Mouse (Mus musculus): ENCODE results near the gene Hist1h2bf. TPM values are rescaled to one million over a fixed set of nuclear protein-coding genes. Genes with fewer than 3 reads are reported as not detected.

Hist1h2bf gene
- polyA plus RNA-seq, 1 experiment from 2014 or later: 12.7 TPM

- peak overlapping the region; percentile 63 for H3K4me3 ChIP-seq (replicated peaks)
- H3K4me1 ChIP-seq (replicated peaks): peaks cover 51% of the 10 kb centered on the region
- no peaks in the 10 kb centered on the region for H3K27me3 ChIP-seq
- peak overlapping the region; percentile 98 for H3K27ac ChIP-seq
- no peaks in the 10 kb centered on the region for H3K36me3 ChIP-seq
- H3K9ac ChIP-seq: peak overlapping the region; percentile 84
- ATAC-seq (ENCODE audit: low read depth): no peak
- WGBS (ENCODE audit: insufficient replicate concordance): under 1% methylated on average over 20 of the region's 20 CpGs
- H3K4me2 ChIP-seq: peak overlapping the region; percentile 65
- DNase-seq: peak; percentile 72
- H3K9me3 ChIP-seq (replicated peaks): no peaks in the 10 kb centered on the region
Measured at GRCm38 (mm10) chr13:23530181-23530900, 43.7 kb downstream of the Hist1h2bf start.

GRCm38 (mm10) chr13:23529480-23530165 lies 44.4 kb downstream of the Hist1h2bf start:
- no peaks in the 10 kb centered on the region for H3K9me3 ChIP-seq (replicated peaks)
- WGBS (ENCODE audit: insufficient replicate concordance): 28% methylated on average over 2 of the region's 2 CpGs
- ATAC-seq (ENCODE audit: low read depth) (no peak), DNase-seq (no peak)
- peak overlapping the region; percentile 65 for H3K4me2 ChIP-seq
- peak overlapping the region; percentile 63 for H3K4me3 ChIP-seq (replicated peaks)
- H3K27ac ChIP-seq: peak overlapping the region; percentile 98
- peaks cover 56% of the 10 kb centered on the region for H3K4me1 ChIP-seq (replicated peaks)
- H3K9ac ChIP-seq: peak overlapping the region; percentile 84
- no peaks in the 10 kb centered on the region for H3K36me3 ChIP-seq
- no peaks in the 10 kb centered on the region for H3K27me3 ChIP-seq

GRCm38 (mm10) chr13:23529005-23529404 lies 45.0 kb downstream of the Hist1h2bf start:
- Histone ChIP-seq H3K36me3 (no peaks in the 10 kb centered on the region), H3K4me3 (replicated peaks) (no peak overlapping the region), H3K9me3 (replicated peaks) (no peaks in the 10 kb centered on the region), H3K4me2 (no peak overlapping the region), H3K9ac (peak overlapping the region; percentile 51; the same call in 1 of the 2 replicates), H3K27me3 (no peaks in the 10 kb centered on the region), H3K27ac (peak overlapping the region; percentile 15), H3K4me1 (replicated peaks) (peaks cover 60% of the 10 kb centered on the region)
- WGBS (ENCODE audit: insufficient replicate concordance): 79% methylated on average over 5 of the region's 5 CpGs
- no peak for ATAC-seq (ENCODE audit: low read depth)
- no peak for DNase-seq

GRCm38 (mm10) chr13:23526312-23526711 lies 47.7 kb downstream of the Hist1h2bf start:
- Histone ChIP-seq H3K4me1 (replicated peaks) (peaks cover 59% of the 10 kb centered on the region), H3K9me3 (replicated peaks) (no peaks in the 10 kb centered on the region), H3K9ac (peak overlapping the region; percentile 70), H3K4me3 (replicated peaks) (peak overlapping the region; percentile 54), H3K27me3 (no peaks in the 10 kb centered on the region), H3K36me3 (no peaks in the 10 kb centered on the region), H3K27ac (peak overlapping the region; percentile 40; the same call in 1 of the 2 replicates), H3K4me2 (peak overlapping the region; percentile 69)
- under 1% methylated on average over 17 of the region's 17 CpGs for WGBS (ENCODE audit: insufficient replicate concordance)
- ATAC-seq (ENCODE audit: low read depth) (no peak), DNase-seq (peak; percentile 84)

- Histone ChIP-seq H3K4me3 (replicated peaks) (peak overlapping the region; percentile 54), H3K4me1 (replicated peaks) (peaks cover 63% of the 10 kb centered on the region), H3K27me3 (no peaks in the 10 kb centered on the region), H3K9me3 (replicated peaks) (no peaks in the 10 kb centered on the region), H3K9ac (peak overlapping the region; percentile 57), H3K36me3 (no peaks in the 10 kb centered on the region), H3K27ac (peak overlapping the region; percentile 40), H3K4me2 (peak overlapping the region; percentile 69)
- no peak for DNase-seq
- ATAC-seq (ENCODE audit: low read depth): no peak; the same call in 1 of the 2 replicates
- WGBS (ENCODE audit: insufficient replicate concordance): 2% methylated on average over 10 of the region's 10 CpGs
Measured at GRCm38 (mm10) chr13:23525901-23526300, 48.1 kb downstream of the Hist1h2bf start.

GRCm38 (mm10) chr13:23524654-23525053 lies 49.3 kb downstream of the Hist1h2bf start:
- Histone ChIP-seq H3K27ac (no peak overlapping the region), H3K36me3 (no peaks in the 10 kb centered on the region), H3K4me2 (peak overlapping the region; percentile 38; the same call in 1 of the 2 replicates), H3K9me3 (replicated peaks) (no peaks in the 10 kb centered on the region), H3K27me3 (no peaks in the 10 kb centered on the region), H3K9ac (no peak overlapping the region), H3K4me3 (replicated peaks) (no peak overlapping the region), H3K4me1 (replicated peaks) (peaks cover 71% of the 10 kb centered on the region)
- 0 out of 2 replicates have a peak, but pooled peaks have one; percentile 21 for ATAC-seq (ENCODE audit: low read depth)
- peak; percentile 76 for DNase-seq
- 10% methylated on average over 5 of the region's 5 CpGs for WGBS (ENCODE audit: insufficient replicate concordance)

- Histone ChIP-seq H3K27me3 (no peaks in the 10 kb centered on the region), H3K9ac (no peak overlapping the region), H3K9me3 (replicated peaks) (no peaks in the 10 kb centered on the region), H3K4me3 (replicated peaks) (no peak overlapping the region), H3K4me1 (replicated peaks) (peaks cover 69% of the 10 kb centered on the region), H3K36me3 (no peaks in the 10 kb centered on the region), H3K27ac (no peak overlapping the region), H3K4me2 (no peak overlapping the region)
- DNase-seq: no peak
- ATAC-seq (ENCODE audit: low read depth): no peak
- 40% methylated on average over 5 of the region's 5 CpGs for WGBS (ENCODE audit: insufficient replicate concordance)
Measured at GRCm38 (mm10) chr13:23523976-23524375, 50.0 kb downstream of the Hist1h2bf start.

Small RNA genes lying within 50 kb of the gene (microRNA-seq; reads per million reads assigned to microRNA genes)
- gene Gm44297: not detected
- gene Gm44359: not detected
- not detected for gene Gm44394

Other genes with a start within 250 kb of the Hist1h2bf start
- 15.2 and 20.1 TPM in 2 replicates for gene Zfp322a, start 205.0 kb downstream of the Hist1h2bf start, polyA plus RNA-seq (2015; fragmentation: Nextera tagmentation; extraction: Ambion mirVana)
- 8.3 and 9.1 TPM in 2 replicates for gene Abt1, start 150.3 kb downstream of the Hist1h2bf start, polyA plus RNA-seq (2015; fragmentation: Nextera tagmentation; extraction: Ambion mirVana)
- 1.5 and 2.0 TPM in 2 replicates for gene Btn1a1, start 108.3 kb downstream of the Hist1h2bf start, polyA plus RNA-seq (2015; fragmentation: Nextera tagmentation; extraction: Ambion mirVana)
- gene Btn2a2, start 85.3 kb downstream of the Hist1h2bf start, polyA plus RNA-seq (2015; fragmentation: Nextera tagmentation; extraction: Ambion mirVana): not detected in 2 replicates
- 3.8 and 5.9 TPM in 2 replicates for gene Hist1h4h, start 43.1 kb downstream of the Hist1h2bf start, polyA plus RNA-seq (2015; fragmentation: Nextera tagmentation; extraction: Ambion mirVana)
- 7.7 and 13.6 TPM in 2 replicates for gene Hist1h2af, start 40.3 kb downstream of the Hist1h2bf start, polyA plus RNA-seq (2015; fragmentation: Nextera tagmentation; extraction: Ambion mirVana)
- gene Hist1h3g, start 38.8 kb downstream of the Hist1h2bf start, polyA plus RNA-seq (2015; fragmentation: Nextera tagmentation; extraction: Ambion mirVana): 10.3 and 17.1 TPM in 2 replicates
- 1.7 TPM in 2 replicates for gene Hist1h2bh, start 30.8 kb downstream of the Hist1h2bf start, polyA plus RNA-seq (2015; fragmentation: Nextera tagmentation; extraction: Ambion mirVana)
- 1.1 and 2.1 TPM in 2 replicates for gene Hist1h3f, start 30.1 kb downstream of the Hist1h2bf start, polyA plus RNA-seq (2015; fragmentation: Nextera tagmentation; extraction: Ambion mirVana)
- 0.98 and 4.2 TPM in 2 replicates for gene Hist1h4f, start 22.5 kb downstream of the Hist1h2bf start, polyA plus RNA-seq (2015; fragmentation: Nextera tagmentation; extraction: Ambion mirVana)
- 0.75 and 0.93 TPM in 2 replicates for gene Hist1h1d, start 20.9 kb downstream of the Hist1h2bf start, polyA plus RNA-seq (2015; fragmentation: Nextera tagmentation; extraction: Ambion mirVana)
- 4.4 and 6.8 TPM in 2 replicates for gene Hist1h3e, start 11.8 kb downstream of the Hist1h2bf start, polyA plus RNA-seq (2015; fragmentation: Nextera tagmentation; extraction: Ambion mirVana)
- gene Hist1h2ae, start 3.0 kb downstream of the Hist1h2bf start, polyA plus RNA-seq (2015; fragmentation: Nextera tagmentation; extraction: Ambion mirVana): 95.0 and 121 TPM in 2 replicates
- 6.5 and 14.1 TPM in 2 replicates for gene Hist1h2bg, start 2.8 kb downstream of the Hist1h2bf start, polyA plus RNA-seq (2015; fragmentation: Nextera tagmentation; extraction: Ambion mirVana)
- 1.2 and 4.3 TPM in 2 replicates for gene Hist1h2ad, start 185 bp upstream of the Hist1h2bf start, polyA plus RNA-seq (2015; fragmentation: Nextera tagmentation; extraction: Ambion mirVana)
- gene Hist1h3d, start 1.6 kb upstream of the Hist1h2bf start, polyA plus RNA-seq (2015; fragmentation: Nextera tagmentation; extraction: Ambion mirVana): 5.9 and 7.2 TPM in 2 replicates
- 116 and 152 TPM in 2 replicates for gene Hist1h4d, start 7.4 kb upstream of the Hist1h2bf start, polyA plus RNA-seq (2015; fragmentation: Nextera tagmentation; extraction: Ambion mirVana)
- 1.3 and 2.0 TPM in 2 replicates for gene Hist1h2be, start 46.9 kb upstream of the Hist1h2bf start, polyA plus RNA-seq (2015; fragmentation: Nextera tagmentation; extraction: Ambion mirVana)
- gene Hist1h1e, start 48.4 kb upstream of the Hist1h2bf start, polyA plus RNA-seq (2015; fragmentation: Nextera tagmentation; extraction: Ambion mirVana): 24.3 and 26.2 TPM in 2 replicates
- gene Hist1h2ac, start 109.8 kb upstream of the Hist1h2bf start, polyA plus RNA-seq (2015; fragmentation: Nextera tagmentation; extraction: Ambion mirVana): 0.89 and 1.0 TPM in 2 replicates
- gene Hist1h2bc, start 110.0 kb upstream of the Hist1h2bf start, polyA plus RNA-seq (2015; fragmentation: Nextera tagmentation; extraction: Ambion mirVana): 81.2 and 88.9 TPM in 2 replicates
- not detected in 2 replicates for gene Hist1h1t, start 121.6 kb upstream of the Hist1h2bf start, polyA plus RNA-seq (2015; fragmentation: Nextera tagmentation; extraction: Ambion mirVana)
- 5.4 and 8.6 TPM in 2 replicates for gene Hist1h4c, start 124.3 kb upstream of the Hist1h2bf start, polyA plus RNA-seq (2015; fragmentation: Nextera tagmentation; extraction: Ambion mirVana)
- 6.6 and 8.8 TPM in 2 replicates for gene Hfe, start 136.7 kb upstream of the Hist1h2bf start, polyA plus RNA-seq (2015; fragmentation: Nextera tagmentation; extraction: Ambion mirVana)
- 60.3 and 72.2 TPM in 2 replicates for gene Hist1h1c, start 164.6 kb upstream of the Hist1h2bf start, polyA plus RNA-seq (2015; fragmentation: Nextera tagmentation; extraction: Ambion mirVana)
- gene Hist1h3c, start 171.4 kb upstream of the Hist1h2bf start, polyA plus RNA-seq (2015; fragmentation: Nextera tagmentation; extraction: Ambion mirVana): 5.2 and 5.9 TPM in 2 replicates
- 3.9 and 5.6 TPM in 2 replicates for gene Hist1h2bb, start 172.5 kb upstream of the Hist1h2bf start, polyA plus RNA-seq (2015; fragmentation: Nextera tagmentation; extraction: Ambion mirVana)
- gene Hist1h2ab, start 176.9 kb upstream of the Hist1h2bf start, polyA plus RNA-seq (2015; fragmentation: Nextera tagmentation; extraction: Ambion mirVana): 54.0 and 76.2 TPM in 2 replicates
- 10.4 and 29.5 TPM in 2 replicates for gene Hist1h3b, start 178.1 kb upstream of the Hist1h2bf start, polyA plus RNA-seq (2015; fragmentation: Nextera tagmentation; extraction: Ambion mirVana)
- 3.7 and 5.5 TPM in 2 replicates for gene Hist1h4b, start 182.8 kb upstream of the Hist1h2bf start, polyA plus RNA-seq (2015; fragmentation: Nextera tagmentation; extraction: Ambion mirVana)
- 0.86 TPM in 1 of 2 replicates, not detected in the other for gene Hist1h4a, start 187.0 kb upstream of the Hist1h2bf start, polyA plus RNA-seq (2015; fragmentation: Nextera tagmentation; extraction: Ambion mirVana)
- 3.2 and 8.3 TPM in 2 replicates for gene Hist1h3a, start 188.2 kb upstream of the Hist1h2bf start, polyA plus RNA-seq (2015; fragmentation: Nextera tagmentation; extraction: Ambion mirVana)
- gene Hist1h1a, start 189.5 kb upstream of the Hist1h2bf start, polyA plus RNA-seq (2015; fragmentation: Nextera tagmentation; extraction: Ambion mirVana): 4.3 and 8.1 TPM in 2 replicates
- gene Trim38, start 195.7 kb upstream of the Hist1h2bf start, polyA plus RNA-seq (2015; fragmentation: Nextera tagmentation; extraction: Ambion mirVana): 0.14 TPM in 1 of 2 replicates, not detected in the other
- 0.52 and 0.57 TPM in 2 replicates for gene Slc17a2, start 232.8 kb upstream of the Hist1h2bf start, polyA plus RNA-seq (2015; fragmentation: Nextera tagmentation; extraction: Ambion mirVana)